Mouse (Mus musculus): Measurements from ENCODE around the gene Sh3bp1.

DNA sequence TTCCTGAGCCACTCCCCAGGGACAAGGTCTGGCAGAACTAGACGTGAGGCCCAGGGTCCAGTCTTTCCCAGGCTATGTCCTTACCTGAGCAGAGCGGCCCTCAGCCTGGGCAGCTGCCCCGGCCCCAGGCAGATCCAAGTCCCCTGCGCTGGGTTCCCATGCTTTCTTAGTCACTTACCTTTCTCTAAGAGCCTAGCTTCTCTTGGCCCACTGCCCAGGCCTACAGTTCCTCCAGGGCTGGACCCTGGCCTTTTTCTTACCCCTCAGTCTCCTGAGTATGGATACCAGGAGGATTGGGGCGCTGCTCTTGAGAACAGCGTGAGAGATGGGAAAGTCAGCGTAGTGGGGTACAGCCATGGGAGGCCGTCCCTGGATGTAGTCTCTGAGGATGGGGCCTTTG is 19.1 kb upstream of the Sh3bp1 start:
- no peak for TF ChIP-seq CTCF (IDR thresholded peaks at IDR 0.05; ENCODE audit: borderline replicate concordance, insufficient read depth, low read depth, low read length)
- TF ChIP-seq POLR2A (IDR thresholded peaks at IDR 0.05; ENCODE audit: borderline replicate concordance, insufficient read depth, low read length), result no peak

Measured in cerebellum, adult 2 months (tissue).